Mouse (Mus musculus) lung, postnatal 10 days (tissue): ENCODE results near the gene Mast3.

Experiments used
- DNase-seq: peaks from one replicate; pipeline ENCODE4 v3.0.0; 2021

Mast3 gene

DNA sequence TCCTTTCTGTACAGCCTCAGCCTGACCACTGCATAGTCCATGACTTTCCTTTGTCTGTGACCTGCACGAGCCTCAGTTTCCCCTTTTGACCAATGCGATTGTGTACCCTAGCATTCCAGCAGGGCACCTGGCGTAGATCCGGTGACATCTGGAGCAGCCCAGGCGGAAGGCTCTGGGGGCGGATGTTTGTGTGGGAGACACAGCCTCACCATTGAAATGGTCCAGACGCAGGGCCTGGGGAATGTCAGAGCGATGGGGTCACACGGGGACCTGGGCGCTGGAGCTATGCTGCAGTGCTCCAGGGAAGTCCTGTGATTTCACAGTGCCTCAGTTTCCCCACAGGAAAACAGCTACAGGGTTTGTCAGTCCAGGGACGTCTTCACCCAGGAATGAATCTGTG lies 62.7 kb downstream of the Mast3 start:
- DNase-seq: no peak

DNA sequence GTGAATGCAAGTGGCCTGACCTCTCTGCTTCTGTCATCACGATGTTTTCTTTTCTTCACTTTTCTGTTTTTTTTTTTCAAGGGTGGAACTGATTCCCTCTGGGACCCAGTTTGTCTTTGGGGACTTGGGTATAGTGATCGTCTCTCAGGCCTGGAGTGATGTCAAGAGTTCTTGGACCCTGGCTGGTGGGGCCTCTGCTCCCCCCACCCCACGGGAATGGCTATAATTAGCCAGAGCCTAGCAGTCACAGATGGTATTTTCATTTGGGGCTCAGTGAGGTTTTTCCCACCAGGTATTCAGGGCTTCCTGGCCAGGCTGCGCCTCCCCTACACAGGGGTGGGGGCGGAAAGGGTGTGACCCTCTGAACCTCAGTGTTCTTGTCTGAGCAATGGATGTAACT lies 63.2 kb downstream of the Mast3 start:
- no peak for DNase-seq

DNA sequence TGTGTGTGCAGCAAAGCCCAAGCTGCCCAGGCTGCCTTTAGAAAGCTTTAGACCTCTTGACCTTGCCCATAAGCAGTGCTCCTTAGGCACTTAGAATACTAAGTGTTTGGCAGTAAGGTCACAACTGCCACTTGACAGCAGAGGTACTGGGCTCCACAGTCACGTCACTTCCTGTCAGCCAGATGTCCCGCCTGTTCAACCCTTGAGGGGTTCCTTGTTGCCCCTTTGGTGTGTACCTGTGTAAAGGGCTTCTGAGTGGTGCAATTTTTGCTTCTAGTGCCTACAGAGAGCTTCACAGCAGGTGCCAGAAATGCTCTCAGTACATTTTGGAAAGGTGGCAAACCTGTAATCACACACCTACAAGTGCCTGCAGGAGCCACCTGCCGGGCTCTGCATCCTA lies 66.6 kb downstream of the Mast3 start:
- DNase-seq: peak; percentile 75

DNA sequence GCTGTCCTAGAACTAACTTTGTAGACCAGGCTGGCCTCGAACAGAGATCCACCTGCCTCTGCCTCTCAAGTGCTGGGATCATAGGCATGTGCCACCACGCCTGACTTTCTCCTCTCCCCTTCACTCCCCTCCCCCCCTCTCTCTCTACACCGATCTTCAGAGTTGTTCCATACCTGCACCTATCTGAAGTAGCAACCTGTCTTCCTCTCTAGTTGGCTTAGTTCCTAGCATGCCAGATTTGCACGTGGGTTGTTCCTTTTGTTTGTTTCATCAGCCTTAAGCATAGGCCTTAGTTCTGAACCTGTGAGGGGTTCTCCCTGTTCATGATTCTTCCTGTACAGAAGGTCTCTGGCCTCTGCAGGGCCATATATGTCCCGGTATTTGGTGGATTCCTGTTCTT lies 67.1 kb downstream of the Mast3 start:
- no peak for DNase-seq

DNA sequence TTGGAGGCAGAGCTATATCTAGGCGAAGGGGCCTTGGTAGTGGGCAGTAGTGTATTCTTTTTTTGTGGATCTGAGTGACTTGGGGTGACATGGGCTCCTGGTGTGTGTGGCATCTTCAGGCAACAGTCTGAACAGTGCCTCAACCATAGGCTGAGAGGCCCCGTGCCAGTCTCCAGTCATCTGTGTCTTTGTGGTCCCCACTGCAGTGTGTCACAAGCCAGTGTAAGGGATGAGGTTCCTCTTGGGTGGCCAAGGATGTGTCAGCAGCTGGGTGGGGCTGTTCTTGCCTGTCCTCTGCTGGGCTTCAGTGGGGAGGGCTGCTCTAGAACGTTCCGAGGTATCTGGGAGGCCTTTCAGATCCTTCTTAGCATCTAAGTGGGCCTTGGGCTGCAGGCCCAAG lies 73.9 kb downstream of the Mast3 start:
- no peak for DNase-seq

DNA sequence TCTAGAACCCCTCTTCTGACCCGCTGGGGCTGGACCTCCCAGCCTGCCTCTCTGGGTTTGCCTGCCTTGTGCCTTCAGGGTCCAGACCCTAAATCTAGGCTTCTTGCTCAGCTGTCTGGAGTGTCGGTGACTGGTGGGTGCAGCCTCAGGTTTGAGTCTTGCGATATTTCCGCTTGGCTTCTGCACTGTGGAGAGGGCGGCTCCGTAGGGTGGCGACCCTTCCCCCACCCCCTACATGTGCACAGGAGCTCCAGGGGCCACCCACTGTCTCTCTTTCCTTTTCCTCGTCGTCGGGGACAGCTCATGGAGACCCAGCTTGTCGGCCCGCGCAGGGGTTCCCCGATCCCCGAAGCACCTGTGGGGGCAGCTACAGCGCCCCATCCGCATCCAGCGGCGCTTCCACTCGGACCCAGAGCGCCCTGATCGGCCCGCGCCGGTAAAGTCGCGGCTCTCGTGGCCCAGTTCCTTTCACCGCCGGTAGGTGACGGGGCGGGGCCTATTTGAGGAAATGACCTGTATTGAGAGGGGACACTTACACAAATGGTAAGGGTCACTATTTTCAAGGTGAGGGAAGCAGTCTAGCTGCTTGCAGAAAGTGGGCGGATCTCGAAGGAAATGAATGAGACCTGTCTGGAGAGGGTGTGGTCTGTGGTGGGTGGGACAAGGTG lies 74.9 kb downstream of the Mast3 start:
- peak; percentile 53 for DNase-seq
